Mouse (Mus musculus) hindbrain, embryonic 13.5 days (tissue): ENCODE measurements around the gene Pars2. TPM values are rescaled to one million over a fixed set of nuclear protein-coding genes. Genes with fewer than 3 reads are reported as not detected.

Experiments
- ATAC-seq: fragments of 200-750 bp; cut with Nextera tagmentation; 2 replicates; pipeline ENCODE4 v1.8.0; 2017; ENCODE audit warnings: moderate TSS enrichment; ENCODE audit not compliant: low FRiP score
- H3K27ac ChIP-seq: fragments of 300-500 bp; sonication (generic); 2 replicates; pipeline ENCODE4 v1.5.1; 2015; ENCODE audit warnings: inconsistent platforms, mild to moderate bottlenecking, moderate library complexity
- H3K27me3 ChIP-seq: fragments of 300-500 bp; sonication (generic); 2 replicates; pipeline ENCODE4 v1.6.1; 2015; ENCODE audit warnings: mild to moderate bottlenecking, inconsistent platforms
- H3K36me3 ChIP-seq: fragments of 300-500 bp; sonication (generic); 2 replicates; pipeline ENCODE4 v1.6.1; 2015; ENCODE audit warnings: mild to moderate bottlenecking, inconsistent platforms
- H3K4me1 ChIP-seq: fragments of 300-500 bp; sonication (generic); replicated peaks from 2 replicates; pipeline ENCODE4 v1.6.1; 2015; ENCODE audit warnings: inconsistent platforms
- H3K4me2 ChIP-seq: fragments of 300-500 bp; sonication (generic); 2 replicates; pipeline ENCODE4 v1.6.1; 2015; ENCODE audit warnings: inconsistent platforms, mild to moderate bottlenecking, moderate library complexity
- H3K4me3 ChIP-seq: fragments of 300-500 bp; sonication (generic); 2 replicates; pipeline ENCODE4 v1.5.1; 2015; ENCODE audit warnings: mild to moderate bottlenecking, inconsistent platforms
- H3K9ac ChIP-seq: fragments of 300-500 bp; sonication (generic); 2 replicates; pipeline ENCODE4 v1.6.1; 2015; ENCODE audit warnings: mild to moderate bottlenecking, inconsistent platforms
- H3K9me3 ChIP-seq: fragments of 300-500 bp; sonication (generic); 2 replicates; pipeline ENCODE4 v1.6.1; 2016; ENCODE audit warnings: inconsistent platforms
- WGBS: fragments of 180-500 bp; shearing (Covaris S2); methylation state at CpG from one replicate; pipeline ENCODE4 v1.1.7; 2015; 5-methylcytosine and 5-hydroxymethylcytosine counted together
- polyA plus RNA-seq: library from polyadenylated mRNA; unstranded; fragments of >200 nt; fragmentation: Nextera tagmentation; extraction: Ambion mirVana; gene quantifications from 2 replicates; pipeline ENCODE4 v1.2.1, GENCODE M21; 2015

The Pars2 gene
- polyA plus RNA-seq, 1 experiment from 2014 or later: 8.4 TPM

DNA sequence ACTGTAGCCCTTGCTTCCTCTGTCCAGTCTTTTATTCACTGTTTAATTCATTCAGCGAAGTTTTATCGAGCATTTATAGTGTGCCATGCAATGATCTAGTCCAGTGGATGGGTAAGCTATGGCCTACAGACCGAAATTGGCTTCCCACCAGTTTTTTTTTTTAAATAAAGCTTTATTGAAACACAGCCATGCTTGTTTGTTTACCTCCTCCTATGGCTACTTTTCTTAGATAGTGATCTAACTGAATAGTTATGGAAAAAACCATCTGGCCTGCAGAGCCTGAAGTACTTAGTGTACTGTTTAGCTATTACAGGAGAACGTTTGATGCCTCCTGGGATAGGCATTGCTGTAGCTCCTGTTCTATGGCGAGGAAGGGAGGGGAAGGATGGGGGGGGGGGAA, 5.1 kb upstream of the Pars2 start:
- H3K27ac ChIP-seq: no peak overlapping the region
- 73% methylated on average over 5 of the region's 5 CpGs for WGBS
- peaks cover 40% of the 10 kb centered on the region for H3K27me3 ChIP-seq
- H3K36me3 ChIP-seq: no peaks in the 10 kb centered on the region
- no peaks in the 10 kb centered on the region for H3K9me3 ChIP-seq
- peaks cover 8% of the 10 kb centered on the region for H3K4me1 ChIP-seq
- H3K9ac ChIP-seq: no peak overlapping the region
- H3K4me2 ChIP-seq: no peak overlapping the region
- no peak overlapping the region for H3K4me3 ChIP-seq
- ATAC-seq: no peak

DNA sequence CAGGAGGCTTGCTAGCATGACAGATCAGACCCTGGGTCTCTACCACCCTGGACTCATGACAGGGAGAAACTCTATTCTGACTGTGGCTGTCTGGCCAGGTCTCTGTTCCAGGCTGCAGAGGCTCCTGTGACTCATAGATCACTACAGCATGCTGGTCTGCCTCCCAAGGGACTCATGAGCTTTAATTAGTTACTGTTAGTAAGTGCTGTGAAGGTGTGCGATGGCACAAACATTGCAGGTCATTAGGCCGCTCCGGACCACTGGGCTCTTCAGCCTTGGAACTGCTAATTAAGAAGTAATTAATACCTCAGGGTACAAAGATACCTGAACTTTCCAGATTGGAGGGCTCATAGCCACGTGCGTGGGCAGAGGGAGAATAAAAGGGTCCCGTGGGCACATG, 3.7 kb upstream of the Pars2 start:
- Histone ChIP-seq H3K4me3 (no peak overlapping the region), H3K27me3 (peaks cover 38% of the 10 kb centered on the region), H3K4me1 (peaks cover 17% of the 10 kb centered on the region), H3K4me2 (no peak overlapping the region), H3K9ac (no peak overlapping the region), H3K9me3 (no peaks in the 10 kb centered on the region), H3K27ac (no peak overlapping the region), H3K36me3 (no peaks in the 10 kb centered on the region)
- no peak for ATAC-seq
- 82% methylated on average over 6 of the region's 6 CpGs for WGBS

DNA sequence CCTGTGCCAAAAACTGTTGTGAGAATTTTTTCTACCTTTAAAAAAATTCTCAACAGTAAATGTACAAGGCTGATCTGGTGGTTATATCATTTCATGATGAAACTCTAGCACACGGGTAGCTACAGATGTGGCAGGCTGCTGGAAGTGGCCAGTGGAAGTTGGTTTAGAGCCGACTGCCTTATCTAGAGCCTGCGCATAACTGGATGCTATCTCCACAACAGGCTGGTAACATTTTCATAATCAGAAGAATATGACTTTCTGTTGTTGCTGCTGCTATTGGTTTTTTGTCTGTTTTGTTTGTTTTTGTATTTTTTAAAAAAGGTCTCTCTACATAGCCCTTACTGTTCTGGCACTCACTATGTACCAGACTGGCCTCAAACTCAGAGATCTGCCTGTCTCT, 1.7 kb downstream of the Pars2 start:
- Histone ChIP-seq H3K36me3 (peaks cover 38% of the 10 kb centered on the region), H3K9me3 (no peaks in the 10 kb centered on the region), H3K27ac (no peak overlapping the region), H3K27me3 (peaks cover 16% of the 10 kb centered on the region), H3K4me3 (no peak overlapping the region), H3K4me2 (no peak overlapping the region), H3K4me1 (peaks cover 9% of the 10 kb centered on the region), H3K9ac (no peak overlapping the region)
- 95% methylated on average over 3 of the region's 3 CpGs for WGBS
- ATAC-seq: no peak

DNA sequence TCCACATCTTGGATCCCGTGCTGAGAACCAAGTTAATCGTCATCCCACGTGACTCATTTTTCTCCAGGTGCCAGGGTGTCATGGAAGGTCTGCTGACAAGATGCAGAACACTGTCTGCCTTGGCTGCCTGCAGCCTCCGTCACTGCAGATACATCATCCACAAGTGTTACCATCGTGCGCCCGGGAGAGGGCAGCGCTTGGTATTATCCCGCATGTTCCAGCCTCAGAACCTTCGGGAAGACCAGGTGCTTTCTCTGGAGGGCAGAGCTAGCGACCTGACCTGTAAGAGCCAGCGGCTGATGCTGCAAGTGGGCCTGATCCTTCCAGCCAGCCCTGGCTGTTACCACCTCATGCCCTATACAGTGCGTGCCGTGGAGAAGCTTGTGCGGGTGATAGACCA, 2.2 kb downstream of the Pars2 start:
- Histone ChIP-seq H3K27me3 (peaks cover 12% of the 10 kb centered on the region), H3K4me1 (peaks cover 9% of the 10 kb centered on the region), H3K9me3 (no peaks in the 10 kb centered on the region), H3K4me3 (no peak overlapping the region), H3K36me3 (peaks cover 39% of the 10 kb centered on the region), H3K4me2 (no peak overlapping the region), H3K27ac (no peak overlapping the region), H3K9ac (no peak overlapping the region)
- WGBS: 93% methylated on average over 15 of the region's 15 CpGs
- no peak for ATAC-seq

DNA sequence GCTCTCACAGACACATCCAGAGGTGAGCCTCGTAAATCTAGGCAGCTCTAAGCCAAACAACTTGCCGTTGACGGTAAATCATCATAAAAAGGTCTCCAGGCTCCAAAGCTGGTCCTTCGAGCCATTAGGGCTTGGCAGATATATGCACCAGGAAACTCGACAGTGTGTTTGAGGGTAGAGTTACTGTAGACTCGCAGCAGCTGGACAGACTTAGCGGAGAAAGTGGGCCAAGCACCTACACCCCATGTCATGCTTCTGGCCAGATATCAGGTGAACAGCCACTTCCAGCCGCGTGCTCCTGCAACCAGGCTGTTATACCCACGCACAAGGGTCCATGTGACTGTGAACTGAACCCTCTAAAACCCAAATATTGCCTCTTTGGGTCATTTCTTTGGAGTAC, 4.8 kb downstream of the Pars2 start:
- no peak overlapping the region for H3K4me2 ChIP-seq
- H3K27ac ChIP-seq: no peak overlapping the region
- ATAC-seq: no peak
- peaks cover 59% of the 10 kb centered on the region for H3K36me3 ChIP-seq
- 93% methylated on average over 10 of the region's 10 CpGs for WGBS
- H3K9ac ChIP-seq: no peak overlapping the region
- peaks cover 9% of the 10 kb centered on the region for H3K4me1 ChIP-seq
- no peaks in the 10 kb centered on the region for H3K9me3 ChIP-seq
- H3K27me3 ChIP-seq: no peaks in the 10 kb centered on the region
- H3K4me3 ChIP-seq: no peak overlapping the region

DNA sequence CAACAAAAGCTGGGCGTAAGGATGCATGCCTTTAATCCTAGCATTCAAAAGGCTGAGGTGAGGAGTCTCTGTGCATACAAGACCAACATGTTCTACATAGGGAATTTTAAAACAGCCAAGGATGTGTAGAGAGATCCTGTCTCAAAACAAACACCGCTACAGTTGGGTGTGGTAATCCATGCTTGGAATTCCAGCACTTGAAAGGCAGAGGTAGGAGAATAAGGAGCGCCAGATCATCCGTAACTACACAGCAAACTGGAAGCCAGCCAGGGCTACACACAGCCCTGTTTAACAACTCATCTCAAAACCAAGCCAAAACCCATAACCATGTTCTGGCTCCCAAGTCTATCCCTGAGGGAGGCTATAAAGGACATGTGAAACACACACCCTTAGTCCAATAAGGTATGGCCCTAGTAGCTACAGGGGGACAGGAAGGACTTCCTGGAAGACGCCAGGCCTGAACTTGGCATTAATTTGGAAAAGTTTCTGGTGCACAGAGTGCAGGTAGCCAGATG, 13.1 kb downstream of the Pars2 start:
- ATAC-seq: no peak
- Histone ChIP-seq H3K27me3 (no peaks in the 10 kb centered on the region), H3K4me1 (no peaks in the 10 kb centered on the region), H3K4me3 (no peak overlapping the region), H3K9ac (no peak overlapping the region), H3K9me3 (no peaks in the 10 kb centered on the region), H3K36me3 (peaks cover 99% of the 10 kb centered on the region), H3K27ac (no peak overlapping the region), H3K4me2 (no peak overlapping the region)
- WGBS: 93% methylated on average over 5 of the region's 5 CpGs

DNA sequence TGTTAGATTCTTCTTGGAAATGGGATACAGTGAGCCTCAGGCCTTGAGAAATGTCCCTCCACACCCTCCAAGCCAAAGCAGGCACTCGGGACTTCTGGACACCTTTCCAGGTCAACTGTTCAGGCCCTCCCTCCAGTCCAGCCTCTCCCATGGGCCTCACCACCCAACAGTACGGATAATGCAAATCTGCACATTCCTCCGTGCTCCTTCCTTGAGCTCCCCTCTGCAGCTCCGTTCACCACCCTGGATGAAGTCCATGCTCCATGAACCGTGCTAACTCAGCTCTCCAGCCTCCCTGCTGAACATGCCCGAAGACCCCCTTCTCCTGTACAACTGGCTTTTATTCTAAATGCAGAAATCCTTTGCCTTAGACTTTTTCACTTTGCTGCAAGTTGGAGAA, 13.8 kb downstream of the Pars2 start:
- 92% methylated on average over 6 of the region's 6 CpGs for WGBS
- Histone ChIP-seq H3K4me1 (no peaks in the 10 kb centered on the region), H3K4me3 (no peak overlapping the region), H3K27ac (no peak overlapping the region), H3K36me3 (peaks cover 100% of the 10 kb centered on the region), H3K9me3 (no peaks in the 10 kb centered on the region), H3K9ac (no peak overlapping the region), H3K27me3 (no peaks in the 10 kb centered on the region), H3K4me2 (no peak overlapping the region)
- ATAC-seq: no peak

DNA sequence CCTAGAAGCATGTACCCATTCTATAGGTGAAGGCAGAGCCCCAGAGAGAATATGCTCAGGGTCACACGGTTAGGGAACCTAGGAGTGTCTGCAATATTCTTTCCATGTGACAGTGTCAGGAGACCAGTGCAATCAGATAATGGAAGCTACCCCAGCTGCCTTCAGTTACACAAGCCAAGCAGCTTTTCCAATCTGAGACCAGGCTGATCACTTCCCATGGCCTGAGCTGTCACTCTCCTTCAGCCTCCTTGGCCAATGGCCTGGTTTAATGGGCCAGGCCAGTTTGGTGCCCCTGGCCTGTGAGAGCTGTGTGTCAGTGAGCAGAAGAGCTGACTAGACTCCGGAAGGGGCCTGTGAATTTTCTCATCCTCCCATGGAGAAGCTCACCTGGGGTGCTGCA, 14.4 kb downstream of the Pars2 start:
- Histone ChIP-seq H3K9ac (no peak overlapping the region), H3K36me3 (peaks cover 100% of the 10 kb centered on the region), H3K4me2 (no peak overlapping the region), H3K9me3 (no peaks in the 10 kb centered on the region), H3K4me1 (no peaks in the 10 kb centered on the region), H3K27ac (no peak overlapping the region), H3K4me3 (no peak overlapping the region), H3K27me3 (no peaks in the 10 kb centered on the region)
- ATAC-seq: no peak
- 98% methylated on average over 2 of the region's 2 CpGs for WGBS

DNA sequence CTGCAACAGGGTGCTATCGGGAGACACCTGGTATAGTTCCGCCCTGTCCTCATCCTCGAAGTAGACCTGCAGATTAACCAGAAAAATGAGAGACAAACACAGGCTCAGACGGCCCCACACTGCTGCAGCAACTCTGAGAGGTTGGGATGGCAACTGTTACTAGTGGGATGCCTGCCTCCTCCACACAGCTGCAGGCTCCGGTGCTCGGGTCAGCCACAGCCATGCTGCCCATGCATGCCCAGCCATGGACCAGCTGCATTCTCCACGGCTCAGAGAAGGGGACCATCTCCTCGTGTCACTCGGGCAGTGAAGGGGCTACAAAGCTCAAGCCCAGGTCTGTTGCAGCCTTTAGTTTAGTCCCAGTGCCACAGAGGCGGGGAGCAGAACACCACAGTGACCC, 14.8 kb downstream of the Pars2 start:
- no peak overlapping the region for H3K27ac ChIP-seq
- no peak overlapping the region for H3K9ac ChIP-seq
- no peaks in the 10 kb centered on the region for H3K9me3 ChIP-seq
- no peak overlapping the region for H3K4me3 ChIP-seq
- 92% methylated on average over 10 of the region's 10 CpGs for WGBS
- H3K27me3 ChIP-seq: no peaks in the 10 kb centered on the region
- ATAC-seq: no peak
- H3K4me1 ChIP-seq: no peaks in the 10 kb centered on the region
- H3K36me3 ChIP-seq: peaks cover 100% of the 10 kb centered on the region
- H3K4me2 ChIP-seq: no peak overlapping the region

DNA sequence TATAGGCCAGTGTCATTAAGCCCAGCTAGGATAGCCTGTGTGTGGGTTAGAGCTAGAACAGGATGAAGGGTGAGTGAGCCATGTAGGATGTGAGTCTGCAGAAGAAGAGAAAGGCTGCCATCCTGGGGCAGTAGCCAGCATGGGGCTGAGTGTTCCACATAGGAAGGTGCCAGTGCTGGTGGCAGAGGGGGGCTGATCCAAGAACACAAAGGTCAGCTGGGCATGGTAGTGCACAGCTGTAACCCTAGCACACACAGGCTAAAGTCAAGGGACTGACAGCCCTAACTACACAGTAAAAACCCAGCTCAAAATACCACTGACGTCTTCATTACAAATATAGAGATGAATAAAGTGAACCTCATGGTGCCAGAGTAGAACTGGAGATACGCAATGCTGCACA, 15.7 kb downstream of the Pars2 start:
- Histone ChIP-seq H3K36me3 (peaks cover 100% of the 10 kb centered on the region), H3K27ac (no peak overlapping the region), H3K9ac (no peak overlapping the region), H3K27me3 (no peaks in the 10 kb centered on the region), H3K4me1 (no peaks in the 10 kb centered on the region), H3K9me3 (no peaks in the 10 kb centered on the region), H3K4me3 (no peak overlapping the region), H3K4me2 (no peak overlapping the region)
- 97% methylated on average over 2 of the region's 2 CpGs for WGBS
- ATAC-seq: no peak

DNA sequence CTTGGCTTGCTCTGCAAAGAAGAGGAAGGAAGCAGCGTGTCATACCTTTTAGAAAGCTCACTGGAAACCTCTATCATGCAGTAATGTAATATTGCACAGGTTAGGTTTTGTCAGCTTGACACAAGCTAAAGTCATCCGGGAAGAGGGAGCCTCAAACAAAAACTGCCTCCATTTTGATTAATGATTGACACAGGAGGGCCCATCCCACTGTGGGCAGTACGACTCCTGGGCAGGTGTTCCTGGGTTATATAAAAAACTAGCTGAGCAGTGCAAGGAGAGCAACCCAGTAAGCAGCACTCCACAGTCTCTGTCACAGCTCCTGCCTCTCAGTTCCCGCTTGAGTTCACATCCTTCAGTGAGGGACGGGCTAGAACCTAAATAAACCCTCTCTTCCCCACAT, 25.9 kb downstream of the Pars2 start:
- H3K4me1 ChIP-seq: peaks cover 11% of the 10 kb centered on the region
- H3K9ac ChIP-seq: no peak overlapping the region
- ATAC-seq: no peak
- H3K36me3 ChIP-seq: peaks cover 50% of the 10 kb centered on the region
- H3K4me3 ChIP-seq: no peak overlapping the region
- H3K9me3 ChIP-seq: no peaks in the 10 kb centered on the region
- no peak overlapping the region for H3K4me2 ChIP-seq
- no peak overlapping the region for H3K27ac ChIP-seq
- H3K27me3 ChIP-seq: no peaks in the 10 kb centered on the region
- WGBS: 91% methylated on average over 5 of the region's 5 CpGs

DNA sequence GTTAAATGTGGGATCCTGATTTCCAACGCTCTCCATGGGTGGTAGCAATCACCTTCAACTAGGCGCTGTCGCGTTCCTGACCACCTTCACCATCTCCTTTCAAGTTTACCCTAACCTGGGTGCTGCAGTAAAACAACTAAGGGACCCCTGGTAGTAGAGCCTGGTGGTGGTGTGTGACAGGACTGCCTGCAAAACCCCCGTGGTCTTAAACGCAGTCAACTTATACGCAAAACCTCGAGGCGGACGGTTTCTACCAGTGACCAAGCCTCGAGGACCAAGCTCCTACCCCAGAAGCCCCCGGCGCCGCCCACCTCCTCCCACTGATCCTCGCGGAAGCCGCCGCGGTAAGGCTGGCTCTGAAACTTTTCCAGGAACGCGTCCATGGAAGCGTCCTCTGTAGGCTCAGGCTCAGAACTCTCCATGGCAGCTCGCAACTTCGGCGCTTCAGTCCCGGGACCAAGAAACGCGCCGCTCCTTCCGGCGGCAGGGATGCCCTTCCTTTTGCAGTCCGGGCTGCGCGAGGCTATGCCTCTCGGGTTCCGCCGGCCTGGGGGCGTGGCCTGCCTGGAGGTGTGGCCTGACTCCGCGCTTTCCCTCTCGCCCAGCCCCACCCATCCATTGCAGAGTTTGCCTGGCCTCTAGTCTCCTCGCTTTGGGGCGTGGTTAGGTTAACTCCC, 27.7 kb downstream of the Pars2 start, which contains the start of gene Ttc4:
Gene Ttc4 (minus strand): TSS at position 503 of the 677 bp plus-strand sequence.
- peak within 1 kb of the TSS; percentile 83 for H3K9ac ChIP-seq
- under 1% methylated on average over 43 of the region's 43 CpGs for WGBS
- H3K4me2 ChIP-seq: peak within 1 kb of the TSS; percentile 90
- H3K36me3 ChIP-seq: peaks cover 33% of the 10 kb centered on the region
- H3K27me3 ChIP-seq: no peaks in the 10 kb centered on the region
- peaks cover 11% of the 10 kb centered on the region for H3K4me1 ChIP-seq
- H3K27ac ChIP-seq: no peak within 1 kb of the TSS
- peak within 1 kb of the TSS; percentile 82 for H3K4me3 ChIP-seq
- no peaks in the 10 kb centered on the region for H3K9me3 ChIP-seq
- peak; percentile 95 for ATAC-seq

DNA sequence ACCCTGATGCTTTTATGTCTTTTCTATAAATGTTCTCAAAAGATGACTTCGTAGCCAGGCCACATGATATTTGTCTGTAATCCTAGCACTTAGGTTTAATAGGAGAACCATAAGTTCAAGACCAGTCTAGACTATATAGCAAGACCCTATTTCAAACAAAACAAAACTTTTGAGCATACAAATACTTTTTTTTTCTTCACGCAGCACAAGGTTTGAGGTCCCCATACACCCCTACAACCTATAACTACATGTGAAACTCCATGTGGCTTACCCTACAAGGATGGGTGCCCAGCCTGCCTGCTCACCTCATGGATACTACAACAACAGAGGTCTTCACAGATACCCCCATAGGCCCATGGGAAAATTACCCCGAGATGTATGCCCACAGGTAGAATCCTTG, 28.3 kb downstream of the Pars2 start:
- Histone ChIP-seq H3K4me3 (peak overlapping the region; percentile 82), H3K9ac (no peak overlapping the region), H3K27me3 (no peaks in the 10 kb centered on the region), H3K4me2 (peak overlapping the region; percentile 90), H3K4me1 (peaks cover 11% of the 10 kb centered on the region), H3K9me3 (no peaks in the 10 kb centered on the region), H3K36me3 (peaks cover 27% of the 10 kb centered on the region), H3K27ac (no peak overlapping the region)
- peak; percentile 56; the same call in 1 of the 2 replicates for ATAC-seq
- 44% methylated on average over 3 of the region's 3 CpGs for WGBS
